Mouse (Mus musculus): ENCODE measurements around the gene Sod3.

The Sod3 gene

DNA sequence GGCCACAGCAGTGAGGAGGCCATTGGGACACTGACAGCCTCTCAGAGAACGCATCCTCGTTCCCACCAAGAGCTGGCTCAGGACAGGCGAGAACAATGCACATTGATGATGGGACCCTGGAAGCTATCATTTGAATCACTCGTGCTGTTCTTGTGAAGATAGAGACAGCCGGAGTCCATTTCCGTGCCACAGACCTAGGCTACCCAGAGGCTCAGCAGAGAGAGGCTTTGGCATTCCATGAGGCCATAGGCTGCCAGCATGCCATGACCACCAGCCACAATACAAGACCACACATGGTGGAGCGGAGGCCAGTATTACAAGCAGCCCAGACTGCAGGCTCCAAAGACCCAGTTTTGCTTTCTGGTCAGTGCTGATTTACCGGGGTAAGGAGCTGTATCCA lies 19.2 kb downstream of the Sod3 start:
- no peak for DNase-seq

DNA sequence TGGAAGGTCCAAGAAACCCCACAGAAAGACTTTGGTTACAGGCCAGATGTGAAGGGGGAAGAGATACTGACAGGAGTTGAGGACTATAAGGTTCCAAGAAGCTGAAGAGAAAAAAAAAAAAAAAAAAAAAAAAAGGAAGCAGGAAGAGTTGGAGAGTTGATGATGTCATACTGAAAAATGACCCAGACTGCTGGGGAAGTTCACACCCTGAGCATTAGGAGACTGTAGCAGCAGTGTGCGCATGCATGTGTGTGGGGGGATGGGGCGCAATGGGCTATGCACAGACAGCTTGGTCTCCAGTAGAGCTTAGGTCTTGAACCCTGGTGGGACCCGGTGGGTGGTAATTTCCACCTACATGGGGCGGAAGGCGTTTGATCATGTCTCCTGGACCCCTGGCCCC lies 20.2 kb downstream of the Sod3 start:
- DNase-seq = no peak

DNA sequence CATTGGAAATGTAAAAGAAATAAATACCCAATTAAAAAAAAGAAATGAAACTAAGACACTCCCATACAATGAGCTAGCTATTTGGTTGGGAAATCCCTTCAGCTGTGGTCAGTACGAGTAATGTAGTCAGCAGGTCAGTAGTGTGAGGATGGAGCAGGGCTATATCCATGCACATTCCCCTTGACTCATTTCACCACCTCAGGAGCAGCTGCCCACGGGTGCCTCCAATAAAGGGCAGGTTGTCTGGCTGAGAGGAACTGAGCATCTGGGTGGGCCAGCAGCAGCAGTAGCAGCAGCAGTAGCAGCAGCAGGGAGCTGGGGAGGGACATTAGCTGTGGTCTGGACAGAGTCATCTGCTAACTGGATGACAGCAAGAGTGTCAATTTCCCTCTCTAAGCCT lies 22.4 kb downstream of the Sod3 start:
- DNase-seq = no peak

DNA sequence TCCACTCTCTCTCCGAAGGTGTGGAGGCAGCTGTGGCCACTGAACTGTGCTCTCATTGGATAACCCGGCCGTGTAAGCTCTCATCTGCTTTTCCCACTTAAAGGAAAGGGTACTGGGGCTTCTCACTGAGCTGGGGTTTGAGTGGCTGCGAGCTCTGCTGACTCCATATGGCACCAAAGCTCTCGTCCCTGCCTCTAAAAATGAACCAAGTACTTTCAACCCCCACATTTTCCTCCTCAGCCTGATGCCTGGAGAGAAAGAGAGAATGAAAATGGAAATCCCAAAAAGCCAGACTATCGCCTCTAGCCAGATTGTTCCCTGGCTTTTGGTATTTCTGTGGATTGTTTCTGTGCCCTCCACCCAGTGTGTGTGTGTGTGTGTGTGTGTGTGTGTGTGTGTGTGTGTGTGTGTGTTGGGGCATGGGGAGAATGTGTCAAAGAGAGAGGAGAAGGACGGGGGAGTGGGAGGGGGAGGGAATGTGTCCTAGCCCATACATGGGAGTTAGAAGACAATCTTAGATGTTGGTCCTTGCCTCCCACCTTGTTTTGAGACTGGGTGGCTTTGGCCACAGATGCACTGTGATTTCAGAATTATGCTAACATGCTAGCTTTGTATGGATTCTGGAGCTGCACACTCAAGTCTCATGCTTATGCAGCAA lies 24.6 kb downstream of the Sod3 start:
- no peak for DNase-seq

DNA sequence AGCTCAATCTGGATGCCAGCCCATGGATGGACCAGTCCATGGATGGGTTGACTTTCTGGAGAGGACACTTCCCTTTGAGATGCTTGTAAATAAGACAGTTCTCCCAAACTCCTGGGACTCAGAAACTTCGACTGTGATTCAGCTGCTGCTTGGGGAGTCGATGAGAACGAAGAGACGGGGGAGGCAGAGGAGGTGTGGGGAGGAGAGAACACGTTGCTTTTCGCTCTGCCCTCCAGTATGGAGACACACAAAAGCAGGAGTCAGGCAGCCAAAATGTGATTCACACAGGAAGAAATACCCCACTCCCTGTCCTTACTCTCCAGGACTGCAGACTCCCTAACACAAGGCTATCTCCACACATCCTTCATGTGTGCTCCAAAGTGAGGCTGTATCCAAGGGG lies 26.8 kb downstream of the Sod3 start:
- DNase-seq = no peak

DNA sequence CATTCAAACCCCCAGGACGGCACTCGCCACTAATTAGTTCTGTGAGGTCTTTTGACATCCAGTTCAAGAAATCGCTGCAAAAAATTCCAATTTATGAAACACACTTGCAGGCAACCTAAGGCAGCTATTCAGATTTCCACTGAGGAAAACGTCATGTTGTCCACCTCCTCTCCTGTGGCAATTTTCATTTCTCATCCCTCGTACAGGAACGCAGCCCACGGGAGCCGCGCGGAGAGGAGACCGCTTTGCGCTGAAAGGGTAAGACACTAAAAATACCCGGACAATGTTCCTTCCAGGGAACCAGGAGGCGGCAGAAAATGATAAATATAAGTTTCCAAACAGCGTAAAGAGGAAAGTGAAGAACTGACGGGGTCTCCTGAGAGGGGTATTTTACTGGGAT lies 27.9 kb downstream of the Sod3 start:
- no peak for DNase-seq

DNA sequence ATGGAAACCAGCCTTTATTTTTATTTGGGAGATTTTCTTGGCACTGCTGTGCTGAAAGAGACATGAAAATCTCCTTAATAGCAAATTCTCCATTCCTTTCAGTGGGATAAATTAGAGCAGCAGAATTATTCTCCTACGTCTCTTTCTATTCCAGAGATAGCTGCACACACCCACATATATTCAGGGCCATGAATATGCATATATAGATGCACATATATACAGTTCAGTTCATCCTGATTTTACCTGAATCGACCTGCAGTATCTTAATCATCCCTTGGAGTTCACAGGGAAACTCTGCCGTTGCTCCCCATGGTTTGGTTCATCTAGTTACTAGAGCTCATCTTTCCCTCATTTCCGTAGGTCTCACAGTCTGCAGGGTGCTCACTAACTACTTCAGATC lies 30.2 kb downstream of the Sod3 start:
- no peak for DNase-seq

DNA sequence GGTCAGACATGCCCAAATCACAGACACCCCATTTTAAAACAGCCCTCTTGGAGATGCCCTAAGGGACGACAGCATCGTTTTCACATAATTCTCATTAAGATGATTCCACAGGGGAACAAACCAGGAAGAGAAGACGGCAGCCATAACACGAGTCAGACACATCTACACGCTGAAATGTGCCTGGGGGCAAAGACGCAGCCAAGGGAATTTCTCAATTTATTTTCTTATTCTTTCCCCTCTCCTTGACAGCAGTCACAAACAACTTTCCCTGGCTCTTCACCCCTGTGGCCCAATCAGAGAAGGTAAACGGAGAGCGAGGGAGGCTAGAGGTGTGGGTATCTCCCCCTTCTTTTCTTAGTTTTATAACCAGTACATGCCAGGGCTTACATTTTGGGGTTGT lies 40.8 kb downstream of the Sod3 start:
- DNase-seq = no peak

DNA sequence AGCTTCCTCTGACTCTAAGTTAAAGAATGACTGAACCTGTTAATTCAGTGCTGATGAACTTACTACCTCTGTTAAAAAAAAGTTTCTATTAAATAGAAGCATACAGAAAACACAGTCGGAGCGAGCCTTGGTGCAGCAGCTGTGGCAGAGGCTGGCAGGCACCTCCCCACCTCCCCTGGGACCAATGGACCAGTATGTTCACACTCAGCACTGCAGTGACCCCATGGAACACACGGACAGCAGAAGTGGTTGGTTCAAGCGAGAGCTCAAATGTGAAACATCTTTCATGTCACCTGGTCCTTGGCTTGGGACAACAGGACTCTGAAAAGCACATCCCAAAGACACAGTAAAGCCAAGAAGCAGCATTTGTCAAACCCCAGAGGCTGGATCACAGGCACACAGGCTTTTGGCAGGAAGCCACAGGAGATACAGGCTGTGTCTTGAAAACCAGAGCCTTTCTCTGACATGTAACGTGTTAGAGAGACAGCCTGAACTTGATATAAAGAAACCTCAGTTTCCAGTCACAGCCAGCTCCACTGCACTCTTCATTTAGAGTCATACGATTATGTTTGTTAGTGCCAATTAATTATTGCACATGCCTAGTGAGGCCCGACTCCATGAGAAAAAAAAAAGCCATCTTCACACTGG lies 45.2 kb downstream of the Sod3 start:
- DNase-seq = peak; percentile 46 to 68

DNA sequence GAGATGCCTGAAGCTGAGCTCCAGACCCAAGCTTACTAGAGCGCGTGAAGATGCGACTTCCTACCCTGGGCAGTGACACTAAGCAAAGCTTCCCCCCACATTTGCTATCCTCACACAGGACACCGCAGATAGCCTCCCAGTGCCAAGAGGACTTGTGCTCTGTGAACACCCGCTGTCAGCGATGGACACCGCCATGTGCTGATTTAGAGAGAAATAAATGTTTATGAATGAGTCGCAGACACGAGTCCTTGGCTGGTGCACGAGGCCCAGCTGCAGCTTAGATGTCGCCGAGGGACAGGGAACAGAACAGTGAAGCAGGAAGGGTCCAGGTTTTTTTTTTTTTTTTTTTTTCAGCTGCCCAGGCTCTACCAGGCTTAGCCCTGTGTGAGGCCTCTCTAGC lies 46.6 kb downstream of the Sod3 start:
- DNase-seq = peak; percentile 18 to 38

DNA sequence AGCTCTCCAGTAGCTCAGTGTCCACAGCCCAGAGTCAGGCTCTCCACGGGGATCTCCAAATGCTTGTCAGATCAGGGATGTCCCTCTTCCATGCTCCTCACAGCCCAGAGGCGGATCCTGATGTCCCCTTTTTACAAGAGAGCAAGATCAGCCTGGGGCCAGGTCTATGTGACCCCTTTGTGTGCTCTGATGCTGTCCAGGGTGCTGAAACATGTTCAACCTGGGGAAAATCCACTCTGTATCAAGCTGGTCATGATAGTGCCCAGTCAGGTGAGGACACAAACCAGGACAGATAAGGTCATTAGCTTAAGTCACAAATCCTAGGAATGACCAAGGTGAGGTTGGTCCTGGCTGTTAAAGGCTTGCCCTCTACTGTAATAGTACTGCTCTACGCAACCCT lies 48.0 kb downstream of the Sod3 start:
- no peak for DNase-seq

DNA sequence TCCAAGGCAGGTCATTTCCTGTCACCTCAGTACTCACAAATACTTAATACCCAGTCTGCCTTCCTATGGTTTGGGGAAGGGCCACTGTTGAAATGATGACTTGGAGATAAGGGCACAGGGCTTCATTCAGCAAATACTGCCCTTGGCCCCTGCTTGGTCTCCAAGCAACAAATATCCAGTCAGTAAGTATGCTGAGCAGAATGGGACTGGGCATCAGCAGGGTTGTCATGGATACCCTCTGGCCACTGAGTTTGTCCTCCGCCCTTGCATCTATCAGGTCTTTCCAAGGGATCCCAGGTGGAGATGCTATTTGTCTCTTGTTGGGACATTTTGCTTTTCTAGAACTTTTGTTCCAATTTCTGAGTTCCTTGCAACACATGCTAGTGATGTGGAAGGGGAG lies 51.6 kb downstream of the Sod3 start:
- DNase-seq = no peak

DNA sequence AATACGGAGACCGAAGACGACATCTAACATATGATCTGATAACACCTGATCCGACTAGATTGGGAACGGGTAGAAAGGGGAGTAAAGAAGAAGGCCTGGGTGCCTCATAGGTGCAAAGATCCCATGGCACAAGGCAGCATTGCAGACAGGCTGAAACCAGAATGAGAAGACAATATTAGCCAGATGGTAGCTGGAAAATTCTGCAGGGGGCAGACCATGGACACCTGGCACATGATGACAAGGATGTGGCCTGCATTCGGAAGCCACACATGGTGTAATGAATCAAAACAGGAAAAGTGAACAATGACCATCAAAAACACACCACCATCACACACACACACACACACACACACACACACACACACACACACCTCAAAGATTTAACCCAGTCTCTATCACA lies 52.3 kb downstream of the Sod3 start:
- DNase-seq = peak; percentile 55 to 65

DNA sequence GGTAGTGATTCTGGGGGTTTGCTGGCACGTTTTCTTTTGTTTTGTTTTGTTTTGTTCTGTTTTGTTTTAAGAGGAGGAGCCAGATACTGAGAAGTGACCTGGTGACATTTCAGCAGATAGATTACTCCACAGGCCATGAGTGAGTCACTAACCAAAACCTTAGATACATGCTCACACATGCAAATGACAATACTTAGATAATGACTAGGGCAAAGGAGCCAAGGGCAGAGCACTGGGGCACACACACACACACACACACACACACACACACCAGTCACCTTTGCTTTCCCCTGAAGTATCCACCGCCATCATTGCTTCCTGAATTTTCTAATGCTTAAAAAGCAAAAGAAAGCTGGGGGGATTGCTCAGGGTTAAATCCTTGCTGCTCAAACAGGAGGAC lies 52.9 kb downstream of the Sod3 start:
- no peak for DNase-seq

All from cerebellum, postnatal 25 days (tissue).